Mouse (Mus musculus) olfactory bulb, adult 2 months (tissue): Measurements from ENCODE around the gene Gse1. TPM values are rescaled to one million over a fixed set of nuclear protein-coding genes. Genes with fewer than 3 reads are reported as not detected.

Experiments used
- H3K27ac ChIP-seq: fragments of 200-500 bp; 2 replicates; pipeline ENCODE4 v1.5.1; 2012; ENCODE audit warnings: low read depth, low read length; ENCODE audit not compliant: insufficient read depth
- H3K4me1 ChIP-seq: fragments of 200-500 bp; 2 replicates; pipeline ENCODE4 v1.6.1; 2012; ENCODE audit warnings: low read length; ENCODE audit not compliant: control insufficient read depth, insufficient read depth
- H3K4me3 ChIP-seq: fragments of 200-500 bp; 2 replicates; pipeline ENCODE4 v1.5.1; 2012; ENCODE audit warnings: mild to moderate bottlenecking, low read depth, low read length, moderate library complexity; ENCODE audit not compliant: insufficient read depth
- CTCF ChIP-seq: fragments of 200-500 bp; IDR thresholded peaks from 2 replicates; pipeline ENCODE4 v1.5.1; 2012; ENCODE audit warnings: low read depth, mild to moderate bottlenecking, low read length, moderate library complexity; ENCODE audit not compliant: insufficient read depth
- POLR2A ChIP-seq: fragments of 200-500 bp; IDR thresholded peaks from 2 replicates; pipeline ENCODE4 v1.6.1; 2012; ENCODE audit warnings: mild to moderate bottlenecking, low read depth, low read length, moderate library complexity; ENCODE audit not compliant: insufficient read depth
- whole genome bisulfite sequencing: fragments of 180-500 bp; shearing (Covaris S2); methylation state at CpG from one replicate; pipeline ENCODE4 v1.1.7; 2018; 5-methylcytosine and 5-hydroxymethylcytosine counted together
- polyA plus RNA-seq: library from polyadenylated mRNA; stranded (reverse); fragments of >200 nt; gene quantifications from 2 replicates; pipeline ENCODE4 v1.2.4, GENCODE M21; 2012; ENCODE audit warnings: low replicate concordance; ENCODE audit not compliant: missing spikeins, insufficient read depth, insufficient read length

Gse1 gene
- polyA plus RNA-seq, 1 experiment: 42.5 TPM

DNA sequence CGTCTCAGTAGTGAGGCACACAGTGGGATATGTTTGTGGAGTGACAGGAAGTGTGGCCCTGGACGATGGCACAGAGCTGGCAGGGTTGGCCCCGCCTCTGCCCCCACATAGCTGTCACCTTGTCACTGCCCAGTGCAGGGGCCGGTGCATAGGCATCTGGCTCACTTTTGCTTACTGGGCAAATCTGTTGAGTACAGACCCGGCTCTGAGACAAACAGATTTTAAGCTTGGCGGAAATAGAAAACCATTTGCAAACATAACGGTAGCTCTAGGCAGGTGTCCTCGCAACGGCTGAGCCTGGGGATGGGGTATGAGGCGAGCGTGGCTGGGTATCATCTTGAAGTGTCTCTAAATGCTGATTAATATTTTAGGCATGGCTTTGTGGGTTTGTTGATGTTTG lies 79.3 kb downstream of the Gse1 start:
- no peak overlapping the region for H3K4me3 ChIP-seq
- H3K4me1 ChIP-seq: peaks cover 74% of the 10 kb centered on the region
- WGBS: 56% methylated on average over 11 of the region's 11 CpGs
- no peak for TF ChIP-seq POLR2A
- no peak for TF ChIP-seq CTCF
- H3K27ac ChIP-seq: peak overlapping the region; percentile 5; the same call in 1 of the 2 replicates

DNA sequence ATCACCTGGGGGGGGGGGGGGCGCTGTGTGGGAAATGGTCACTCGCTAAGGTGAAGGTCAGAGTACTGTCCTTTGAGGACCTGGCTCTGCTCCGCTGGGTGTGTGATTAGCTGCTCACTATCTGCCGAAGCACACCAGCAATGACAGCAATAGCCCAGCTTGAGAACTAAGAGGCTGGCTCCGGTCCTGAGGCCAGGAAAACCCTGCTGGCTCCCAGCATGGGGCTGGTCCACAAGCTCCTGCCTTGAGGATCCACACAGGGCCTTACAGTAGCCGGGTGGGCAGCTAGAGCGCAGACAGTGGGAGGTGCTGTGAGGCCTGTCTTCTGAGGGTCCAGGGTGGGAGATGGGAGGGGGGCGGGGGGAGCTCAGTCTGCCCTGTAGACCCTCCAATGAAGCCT lies 79.9 kb downstream of the Gse1 start:
- H3K27ac ChIP-seq: no peak overlapping the region

DNA sequence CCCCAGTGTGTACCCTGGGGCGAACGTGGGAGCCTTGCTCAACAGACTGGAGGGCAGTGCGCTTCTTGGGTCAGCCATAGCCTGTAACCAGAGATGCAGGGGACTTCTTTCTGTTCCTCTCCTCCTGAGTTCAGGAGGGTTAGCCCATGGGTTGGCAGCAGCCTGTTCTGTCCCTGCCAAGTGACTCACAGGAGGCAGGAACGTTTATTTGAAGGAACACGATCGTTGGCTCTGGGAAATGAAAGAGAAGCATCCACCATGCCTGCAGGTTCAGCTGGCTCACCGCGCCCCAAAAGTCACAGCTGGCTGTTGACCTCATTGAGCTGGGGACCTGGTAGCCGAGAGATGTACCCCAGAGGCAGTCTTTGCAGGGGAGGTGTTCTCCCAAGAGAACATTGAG lies 80.3 kb downstream of the Gse1 start:
- Histone ChIP-seq H3K4me3 (no peak overlapping the region), H3K4me1 (peaks cover 66% of the 10 kb centered on the region), H3K27ac (peak overlapping the region; percentile 21; the same call in 1 of the 2 replicates)
- no peak for TF ChIP-seq POLR2A
- no peak for TF ChIP-seq CTCF
- 38% methylated on average over 9 of the region's 9 CpGs for WGBS

More for the DNA sequence above, 79.9 kb downstream of the Gse1 start:
- TF ChIP-seq POLR2A (no peak), CTCF (no peak)
- Histone ChIP-seq H3K4me1 (peaks cover 69% of the 10 kb centered on the region), H3K4me3 (no peak overlapping the region)
- WGBS: 57% methylated on average over 8 of the region's 8 CpGs

DNA sequence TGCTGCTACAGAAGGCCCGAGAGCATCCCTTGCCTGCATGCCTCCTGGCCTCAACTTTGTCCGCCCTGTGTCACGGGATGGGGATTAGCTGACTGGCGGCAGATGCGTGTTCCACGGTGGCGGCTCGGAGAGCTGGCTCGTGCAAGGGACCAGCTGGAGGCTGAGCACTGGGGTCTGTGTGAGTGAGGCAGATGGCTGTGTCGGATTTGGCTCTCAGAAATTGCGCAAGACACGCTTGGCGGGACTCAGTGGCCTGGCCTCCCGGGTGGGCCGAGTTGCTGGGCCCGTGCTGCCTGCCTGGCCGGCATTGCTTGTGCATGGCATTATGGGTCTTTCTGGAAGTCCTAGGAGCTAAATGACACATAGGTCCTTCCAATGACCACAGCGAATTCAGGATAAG lies 81.1 kb downstream of the Gse1 start:
- TF ChIP-seq CTCF: no peak
- TF ChIP-seq POLR2A: no peak
- no peak overlapping the region for H3K4me3 ChIP-seq
- H3K27ac ChIP-seq: no peak overlapping the region
- 75% methylated on average over 18 of the region's 18 CpGs for WGBS
- peaks cover 62% of the 10 kb centered on the region for H3K4me1 ChIP-seq

DNA sequence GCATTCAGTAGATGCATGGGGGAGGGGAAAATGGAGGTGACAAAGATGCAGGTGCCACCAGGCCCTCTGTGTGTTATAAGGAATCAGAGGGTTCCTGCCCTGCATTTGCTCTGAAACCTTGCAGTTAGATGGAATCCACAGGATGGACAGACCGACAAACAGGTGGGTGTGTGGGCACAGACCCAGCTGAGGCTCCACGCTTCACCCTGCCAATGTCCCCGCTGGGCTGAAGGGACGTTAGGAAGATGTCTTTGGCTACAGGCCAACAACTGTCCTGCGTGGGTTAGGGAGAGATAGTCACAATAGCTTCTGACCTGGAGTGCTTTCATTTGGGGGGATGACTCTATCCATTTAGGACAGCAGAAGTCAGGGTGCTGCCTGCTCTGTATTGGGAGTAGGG lies 81.8 kb downstream of the Gse1 start:
- TF ChIP-seq POLR2A: no peak
- TF ChIP-seq CTCF: no peak
- Histone ChIP-seq H3K4me3 (no peak overlapping the region), H3K27ac (no peak overlapping the region), H3K4me1 (peaks cover 57% of the 10 kb centered on the region)
- WGBS: 71% methylated on average over 5 of the region's 5 CpGs

DNA sequence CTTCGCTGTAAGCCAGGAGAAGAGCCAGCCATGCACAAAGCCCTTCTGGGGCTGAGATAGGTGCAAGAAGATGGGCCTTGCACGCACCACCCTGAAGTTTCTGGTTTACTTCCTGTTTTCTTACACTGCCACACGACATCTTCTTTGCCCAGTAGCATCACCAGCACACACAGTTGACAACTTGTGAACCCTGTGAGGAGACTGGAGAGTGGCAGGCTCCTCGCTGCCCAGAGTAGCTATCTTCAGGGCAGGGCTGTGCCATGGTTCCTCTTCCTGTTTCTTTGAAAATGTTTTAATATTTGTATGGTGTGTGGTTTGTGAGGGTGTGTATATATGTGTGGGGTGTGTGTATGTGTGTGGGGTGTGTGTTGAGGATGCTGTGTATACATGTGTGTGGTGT lies 84.2 kb downstream of the Gse1 start:
- Histone ChIP-seq H3K4me1 (peaks cover 56% of the 10 kb centered on the region), H3K27ac (no peak overlapping the region), H3K4me3 (no peak overlapping the region)
- TF ChIP-seq POLR2A (no peak), CTCF (no peak)
- WGBS: 91% methylated on average over 4 of the region's 4 CpGs

DNA sequence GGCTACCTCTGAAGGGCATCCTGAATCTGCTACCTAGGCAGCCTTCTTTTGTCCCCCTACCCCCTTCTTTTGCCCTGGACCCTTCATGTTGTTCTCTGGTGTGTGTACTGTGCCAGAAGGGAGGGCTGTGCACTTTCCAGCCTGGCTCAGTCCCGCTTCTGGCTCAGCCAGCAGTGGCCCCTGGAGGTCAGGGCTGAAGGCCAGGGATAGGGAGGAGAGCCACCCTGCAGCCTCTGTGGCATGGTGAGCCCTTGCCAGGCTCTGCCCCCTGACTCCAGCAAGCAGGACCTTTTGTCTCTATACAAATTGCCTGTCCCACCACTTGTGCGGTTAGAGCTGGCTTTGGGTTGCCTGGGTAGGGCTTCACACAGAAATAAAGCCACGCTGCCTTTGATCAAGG lies 85.4 kb downstream of the Gse1 start:
- H3K4me3 ChIP-seq: no peak overlapping the region
- WGBS: 84% methylated on average over 3 of the region's 3 CpGs
- H3K4me1 ChIP-seq: peaks cover 57% of the 10 kb centered on the region
- no peak for TF ChIP-seq POLR2A
- TF ChIP-seq CTCF: no peak
- H3K27ac ChIP-seq: no peak overlapping the region

GRCm38 (mm10) chr8:120314932-120315331 lies 86.7 kb downstream of the Gse1 start:
- H3K27ac ChIP-seq: no peak overlapping the region
- peaks cover 55% of the 10 kb centered on the region for H3K4me1 ChIP-seq
- no peak overlapping the region for H3K4me3 ChIP-seq
- TF ChIP-seq CTCF (no peak), POLR2A (no peak)
- 97% methylated on average over 5 of the region's 5 CpGs for WGBS

GRCm38 (mm10) chr8:120315644-120316043 lies 87.4 kb downstream of the Gse1 start:
- no peak overlapping the region for H3K27ac ChIP-seq
- TF ChIP-seq CTCF (peak; percentile 51; the same call in 1 of the 2 replicates), POLR2A (no peak)
- H3K4me1 ChIP-seq: peaks cover 47% of the 10 kb centered on the region
- no peak overlapping the region for H3K4me3 ChIP-seq
- 74% methylated on average over 4 of the region's 4 CpGs for WGBS

DNA sequence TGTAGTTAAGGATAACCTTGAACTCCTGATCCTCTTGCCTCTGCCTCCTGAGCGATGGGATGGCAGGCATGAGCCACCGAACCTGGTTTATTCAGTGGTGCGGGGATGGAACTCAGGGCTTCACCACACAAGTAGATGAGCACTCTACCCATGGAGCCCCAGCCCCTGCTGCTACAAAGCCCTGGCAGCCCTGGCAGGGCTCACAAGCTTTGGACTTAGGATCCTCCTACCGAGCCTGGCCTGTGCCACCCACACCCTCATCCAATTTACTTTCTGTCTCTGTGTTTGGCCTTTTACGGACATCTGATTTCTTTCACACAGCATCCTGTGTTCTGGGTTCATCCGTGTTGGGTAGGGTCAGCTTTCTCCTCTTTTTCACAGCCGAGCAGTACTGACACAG lies 88.5 kb downstream of the Gse1 start:
- no peak overlapping the region for H3K27ac ChIP-seq
- no peak for TF ChIP-seq CTCF
- TF ChIP-seq POLR2A: no peak
- 88% methylated on average over 7 of the region's 7 CpGs for WGBS
- no peak overlapping the region for H3K4me3 ChIP-seq
- H3K4me1 ChIP-seq: peaks cover 43% of the 10 kb centered on the region
